Mouse (Mus musculus): Measurements from ENCODE around the gene Cmtm6.
A peak's percentile ranks its signal among the peaks of the same experiment; 100 is the strongest.

Cmtm6 gene

GRCm38 (mm10) chr9:114776361-114776760 lies 45.4 kb downstream of the Cmtm6 start:
- no peak for DNase-seq

- DNase-seq, result no peak
Measured at GRCm38 (mm10) chr9:114777178-114778046, 46.5 kb downstream of the Cmtm6 start.

GRCm38 (mm10) chr9:114778047-114778390 lies 47.1 kb downstream of the Cmtm6 start:
- DNase-seq, result no peak

- no peak for DNase-seq
Measured at GRCm38 (mm10) chr9:114778877-114779276, 48.0 kb downstream of the Cmtm6 start.

GRCm38 (mm10) chr9:114779984-114780745 lies 49.2 kb downstream of the Cmtm6 start:
- no peak for DNase-seq

GRCm38 (mm10) chr9:114780746-114781525 lies 50.0 kb downstream of the Cmtm6 start:
- peak; percentile 48 for DNase-seq

GRCm38 (mm10) chr9:114781526-114782212 lies 50.8 kb downstream of the Cmtm6 start, which contains the start of gene Cmtm7:
Gene Cmtm7 (minus strand): TSS chr9:114781856.
- DNase-seq, result peak; percentile 86

GRCm38 (mm10) chr9:114785432-114786125 lies 54.7 kb downstream of the Cmtm6 start:
- no peak for DNase-seq

GRCm38 (mm10) chr9:114787134-114787533 lies 56.2 kb downstream of the Cmtm6 start:
- no peak for DNase-seq

GRCm38 (mm10) chr9:114787716-114788115 lies 56.8 kb downstream of the Cmtm6 start:
- DNase-seq, result no peak

- no peak for DNase-seq
Measured at GRCm38 (mm10) chr9:114788697-114789096, 57.8 kb downstream of the Cmtm6 start.

GRCm38 (mm10) chr9:114789557-114789956 lies 58.6 kb downstream of the Cmtm6 start:
- DNase-seq, result no peak

GRCm38 (mm10) chr9:114789989-114790388 lies 59.1 kb downstream of the Cmtm6 start:
- DNase-seq, result no peak

- no peak for DNase-seq
Measured at GRCm38 (mm10) chr9:114793764-114794295, 62.9 kb downstream of the Cmtm6 start.

- no peak for DNase-seq
Measured at GRCm38 (mm10) chr9:114794491-114794890, 63.6 kb downstream of the Cmtm6 start.

GRCm38 (mm10) chr9:114796473-114797050 lies 65.6 kb downstream of the Cmtm6 start:
- DNase-seq, result no peak

GRCm38 (mm10) chr9:114797329-114798004 lies 66.6 kb downstream of the Cmtm6 start:
- DNase-seq, result peak; percentile 84

- DNase-seq, result no peak
Measured at GRCm38 (mm10) chr9:114798845-114799244, 67.9 kb downstream of the Cmtm6 start.

All from kidney, adult 18-20 months (tissue).